Mouse (Mus musculus): ENCODE results near the gene Fdx1l. TPM values are rescaled to one million over a fixed set of nuclear protein-coding genes. Genes with fewer than 3 reads are reported as not detected.

Fdx1l gene
- polyA plus RNA-seq, 1 experiment from 2014 or later: 46.5 TPM

GRCm38 (mm10) chr9:21027774-21028290 lies 45.6 kb downstream of the Fdx1l start:
- Histone ChIP-seq H3K9ac (ENCODE audit: low read length) (no peak overlapping the region), H3K4me2 (ENCODE audit: low read depth, low read length) (no peak overlapping the region), H3K9me3 (ENCODE audit: control insufficient read depth, low read length) (no peaks in the 10 kb centered on the region), H3K4me3 (ENCODE audit: low read length) (no peak overlapping the region), H3K4me1 (replicated peaks; ENCODE audit: control insufficient read depth, insufficient read depth, low read length) (peaks cover 42% of the 10 kb centered on the region), H3K27ac (ENCODE audit: low read length) (no peak overlapping the region), H3K27me3 (ENCODE audit: control insufficient read depth, insufficient read depth, low read depth, low read length) (peaks cover 13% of the 10 kb centered on the region), H3K36me3 (ENCODE audit: control insufficient read depth, insufficient read depth, low read length) (0 out of 2 replicates have a peak, but pooled peaks cover 2% of the 10 kb centered on the region)
- ATAC-seq (ENCODE audit: low read depth): no peak
- 64% methylated on average over 8 of the region's 8 CpGs for WGBS

- ATAC-seq (ENCODE audit: low read depth): no peak
- Histone ChIP-seq H3K9me3 (ENCODE audit: control insufficient read depth, low read length) (no peaks in the 10 kb centered on the region), H3K9ac (ENCODE audit: low read length) (peak overlapping the region; percentile 63), H3K4me2 (ENCODE audit: low read depth, low read length) (peak overlapping the region; percentile 51), H3K4me3 (ENCODE audit: low read length) (peak overlapping the region; percentile 46), H3K27ac (ENCODE audit: low read length) (peak overlapping the region; percentile 95), H3K27me3 (ENCODE audit: control insufficient read depth, insufficient read depth, low read depth, low read length) (peaks cover 3% of the 10 kb centered on the region), H3K4me1 (replicated peaks; ENCODE audit: control insufficient read depth, insufficient read depth, low read length) (peaks cover 38% of the 10 kb centered on the region), H3K36me3 (ENCODE audit: control insufficient read depth, insufficient read depth, low read length) (0 out of 2 replicates have a peak, but pooled peaks cover 2% of the 10 kb centered on the region)
- 57% methylated on average over 12 of the region's 12 CpGs for WGBS
Observed at GRCm38 (mm10) chr9:21026849-21027248, 46.6 kb downstream of the Fdx1l start.

GRCm38 (mm10) chr9:21025258-21025810 lies 48.1 kb downstream of the Fdx1l start:
- Histone ChIP-seq H3K9me3 (ENCODE audit: control insufficient read depth, low read length) (no peaks in the 10 kb centered on the region), H3K27me3 (ENCODE audit: control insufficient read depth, insufficient read depth, low read depth, low read length) (no peaks in the 10 kb centered on the region), H3K4me1 (replicated peaks; ENCODE audit: control insufficient read depth, insufficient read depth, low read length) (peaks cover 27% of the 10 kb centered on the region), H3K4me3 (ENCODE audit: low read length) (peak overlapping the region; percentile 46), H3K4me2 (ENCODE audit: low read depth, low read length) (peak overlapping the region; percentile 51), H3K27ac (ENCODE audit: low read length) (peak overlapping the region; percentile 95), H3K9ac (ENCODE audit: low read length) (peak overlapping the region; percentile 63), H3K36me3 (ENCODE audit: control insufficient read depth, insufficient read depth, low read length) (0 out of 2 replicates have a peak, but pooled peaks cover 2% of the 10 kb centered on the region)
- ATAC-seq (ENCODE audit: low read depth): peak; percentile 81
- 38% methylated on average over 19 of the region's 19 CpGs for WGBS

- Histone ChIP-seq H3K27me3 (ENCODE audit: control insufficient read depth, insufficient read depth, low read depth, low read length) (no peaks in the 10 kb centered on the region), H3K4me1 (replicated peaks; ENCODE audit: control insufficient read depth, insufficient read depth, low read length) (peaks cover 10% of the 10 kb centered on the region), H3K9ac (ENCODE audit: low read length) (no peak overlapping the region), H3K36me3 (ENCODE audit: control insufficient read depth, insufficient read depth, low read length) (0 out of 2 replicates have a peak, but pooled peaks cover 2% of the 10 kb centered on the region), H3K4me3 (ENCODE audit: low read length) (no peak overlapping the region), H3K4me2 (ENCODE audit: low read depth, low read length) (no peak overlapping the region), H3K9me3 (ENCODE audit: control insufficient read depth, low read length) (no peaks in the 10 kb centered on the region), H3K27ac (ENCODE audit: low read length) (peak overlapping the region; percentile 89)
- 81% methylated on average over 1 of the region's 1 CpGs for WGBS
- ATAC-seq (ENCODE audit: low read depth): no peak
Observed at GRCm38 (mm10) chr9:21022726-21023125, 50.7 kb downstream of the Fdx1l start.

GRCm38 (mm10) chr9:21022288-21022687 lies 51.1 kb downstream of the Fdx1l start:
- Histone ChIP-seq H3K4me2 (ENCODE audit: low read depth, low read length) (no peak overlapping the region), H3K9ac (ENCODE audit: low read length) (peak overlapping the region; percentile 22; the same call in 1 of the 2 replicates), H3K4me3 (ENCODE audit: low read length) (no peak overlapping the region), H3K9me3 (ENCODE audit: control insufficient read depth, low read length) (no peaks in the 10 kb centered on the region), H3K27ac (ENCODE audit: low read length) (peak overlapping the region; percentile 89), H3K36me3 (ENCODE audit: control insufficient read depth, insufficient read depth, low read length) (0 out of 2 replicates have a peak, but pooled peaks cover 2% of the 10 kb centered on the region), H3K27me3 (ENCODE audit: control insufficient read depth, insufficient read depth, low read depth, low read length) (no peaks in the 10 kb centered on the region), H3K4me1 (replicated peaks; ENCODE audit: control insufficient read depth, insufficient read depth, low read length) (peaks cover 13% of the 10 kb centered on the region)
- WGBS: 43% methylated on average over 6 of the region's 6 CpGs
- ATAC-seq (ENCODE audit: low read depth): peak; percentile 29

GRCm38 (mm10) chr9:21021363-21021762 lies 52.1 kb downstream of the Fdx1l start:
- Histone ChIP-seq H3K4me2 (ENCODE audit: low read depth, low read length) (no peak overlapping the region), H3K9me3 (ENCODE audit: control insufficient read depth, low read length) (no peaks in the 10 kb centered on the region), H3K9ac (ENCODE audit: low read length) (no peak overlapping the region), H3K4me3 (ENCODE audit: low read length) (no peak overlapping the region), H3K27ac (ENCODE audit: low read length) (peak overlapping the region; percentile 89), H3K36me3 (ENCODE audit: control insufficient read depth, insufficient read depth, low read length) (0 out of 2 replicates have a peak, but pooled peaks cover 2% of the 10 kb centered on the region), H3K27me3 (ENCODE audit: control insufficient read depth, insufficient read depth, low read depth, low read length) (no peaks in the 10 kb centered on the region), H3K4me1 (replicated peaks; ENCODE audit: control insufficient read depth, insufficient read depth, low read length) (peaks cover 10% of the 10 kb centered on the region; the same call in 1 of the 2 replicates)
- ATAC-seq (ENCODE audit: low read depth): 0 out of 2 replicates have a peak, but pooled peaks have one; percentile 30
- 54% methylated on average over 3 of the region's 3 CpGs for WGBS

GRCm38 (mm10) chr9:21018600-21018999 lies 54.8 kb downstream of the Fdx1l start:
- no peaks in the 10 kb centered on the region for H3K9me3 ChIP-seq (ENCODE audit: control insufficient read depth, low read length)
- WGBS: 71% methylated on average over 2 of the region's 2 CpGs
- ATAC-seq (ENCODE audit: low read depth): no peak
- peaks cover 19% of the 10 kb centered on the region for H3K4me1 ChIP-seq (replicated peaks; ENCODE audit: control insufficient read depth, insufficient read depth, low read length)
- no peak overlapping the region for H3K4me2 ChIP-seq (ENCODE audit: low read depth, low read length)
- no peak overlapping the region for H3K9ac ChIP-seq (ENCODE audit: low read length)
- 0 out of 2 replicates have a peak, but pooled peaks cover 2% of the 10 kb centered on the region for H3K36me3 ChIP-seq (ENCODE audit: control insufficient read depth, insufficient read depth, low read length)
- H3K27ac ChIP-seq (ENCODE audit: low read length): no peak overlapping the region
- H3K27me3 ChIP-seq (ENCODE audit: control insufficient read depth, insufficient read depth, low read depth, low read length): peaks cover 5% of the 10 kb centered on the region
- H3K4me3 ChIP-seq (ENCODE audit: low read length): no peak overlapping the region

MicroRNA genes within 50 kb of the gene (microRNA counts, 519-probe panel; counts per million panel counts)
- 3,277 counts per million, percentile 64 among the panel's probes with 10 or more counts for microRNA mmu-miR-1900

Small RNAs within 50 kb of the gene (microRNA-seq; reads per million reads assigned to microRNA genes)
- gene Mir1900 (not detected), gene Mir7082 (not detected)

Other genes with a start within 250 kb of the Fdx1l start
- gene A230050P20Rik, start 205.0 kb downstream of the Fdx1l start, polyA plus RNA-seq (2015; fragmentation: Nextera tagmentation; extraction: Ambion mirVana): 18.8 and 22.4 TPM in 2 replicates
- gene Angptl6, start 193.9 kb downstream of the Fdx1l start, polyA plus RNA-seq (2015; fragmentation: Nextera tagmentation; extraction: Ambion mirVana): 2.7 and 3.1 TPM in 2 replicates
- 57.3 and 64.1 TPM in 2 replicates for gene Ppan, start 185.4 kb downstream of the Fdx1l start, polyA plus RNA-seq (2015; fragmentation: Nextera tagmentation; extraction: Ambion mirVana)
- gene Eif3g, start 175.0 kb downstream of the Fdx1l start, polyA plus RNA-seq (2015; fragmentation: Nextera tagmentation; extraction: Ambion mirVana): 255 and 258 TPM in 2 replicates
- gene Dnmt1, start 113.7 kb downstream of the Fdx1l start, polyA plus RNA-seq (2015; fragmentation: Nextera tagmentation; extraction: Ambion mirVana): 92.5 and 97.1 TPM in 2 replicates
- 63.5 and 67.2 TPM in 2 replicates for gene S1pr2, start 96.8 kb downstream of the Fdx1l start, polyA plus RNA-seq (2015; fragmentation: Nextera tagmentation; extraction: Ambion mirVana)
- gene Mrpl4, start 70.9 kb downstream of the Fdx1l start, polyA plus RNA-seq (2015; fragmentation: Nextera tagmentation; extraction: Ambion mirVana): 156 TPM in 2 replicates
- gene Icam1, start 57.6 kb downstream of the Fdx1l start, polyA plus RNA-seq (2015; fragmentation: Nextera tagmentation; extraction: Ambion mirVana): 76.2 and 93.0 TPM in 2 replicates
- 2.2 and 4.2 TPM in 2 replicates for gene Icam4, start 44.2 kb downstream of the Fdx1l start, polyA plus RNA-seq (2015; fragmentation: Nextera tagmentation; extraction: Ambion mirVana)
- gene Icam5, start 41.5 kb downstream of the Fdx1l start, polyA plus RNA-seq (2015; fragmentation: Nextera tagmentation; extraction: Ambion mirVana): 0.24 and 0.33 TPM in 2 replicates
- gene Zglp1, start 6.5 kb downstream of the Fdx1l start, polyA plus RNA-seq (2015; fragmentation: Nextera tagmentation; extraction: Ambion mirVana): 1.1 and 1.2 TPM in 2 replicates
- gene Gm49373, start 518 bp downstream of the Fdx1l start, polyA plus RNA-seq (2015; fragmentation: Nextera tagmentation; extraction: Ambion mirVana): 0.09 and 0.49 TPM in 2 replicates
- gene Gm38431, start 18.4 kb upstream of the Fdx1l start, polyA plus RNA-seq (2015; fragmentation: Nextera tagmentation; extraction: Ambion mirVana): 1.2 and 3.3 TPM in 2 replicates
- 56.8 and 69.1 TPM in 2 replicates for gene Raver1, start 18.4 kb upstream of the Fdx1l start, polyA plus RNA-seq (2015; fragmentation: Nextera tagmentation; extraction: Ambion mirVana)
- gene Tyk2, start 57.6 kb upstream of the Fdx1l start, polyA plus RNA-seq (2015; fragmentation: Nextera tagmentation; extraction: Ambion mirVana): 16.9 and 18.1 TPM in 2 replicates
- gene Cdc37, start 76.4 kb upstream of the Fdx1l start, polyA plus RNA-seq (2015; fragmentation: Nextera tagmentation; extraction: Ambion mirVana): 265 and 301 TPM in 2 replicates
- 9.7 and 11.0 TPM in 2 replicates for gene Pde4a, start 92.1 kb upstream of the Fdx1l start, polyA plus RNA-seq (2015; fragmentation: Nextera tagmentation; extraction: Ambion mirVana)
- gene Keap1, start 165.7 kb upstream of the Fdx1l start, polyA plus RNA-seq (2015; fragmentation: Nextera tagmentation; extraction: Ambion mirVana): 60.4 and 61.3 TPM in 2 replicates
- gene S1pr5, start 174.8 kb upstream of the Fdx1l start, polyA plus RNA-seq (2015; fragmentation: Nextera tagmentation; extraction: Ambion mirVana): 0.11 and 0.21 TPM in 2 replicates
- gene Atg4d, start 191.7 kb upstream of the Fdx1l start, polyA plus RNA-seq (2015; fragmentation: Nextera tagmentation; extraction: Ambion mirVana): 39.9 and 42.3 TPM in 2 replicates
- 15.8 and 16.7 TPM in 2 replicates for gene Kri1, start 214.4 kb upstream of the Fdx1l start, polyA plus RNA-seq (2015; fragmentation: Nextera tagmentation; extraction: Ambion mirVana)
- 57.7 TPM in 2 replicates for gene Cdkn2d, start 217.8 kb upstream of the Fdx1l start, polyA plus RNA-seq (2015; fragmentation: Nextera tagmentation; extraction: Ambion mirVana)
- gene Ap1m2, start 238.7 kb upstream of the Fdx1l start, polyA plus RNA-seq (2015; fragmentation: Nextera tagmentation; extraction: Ambion mirVana): 50.0 and 53.2 TPM in 2 replicates
- 178 and 186 TPM in 2 replicates for gene Slc44a2, start 247.1 kb upstream of the Fdx1l start, polyA plus RNA-seq (2015; fragmentation: Nextera tagmentation; extraction: Ambion mirVana)

All from lung, embryonic 16.5 days (tissue).